Mouse (Mus musculus) layer of hippocampus, postnatal 14 days (tissue): Measurements from ENCODE around the gene Pex16. TPM values are rescaled to one million over a fixed set of nuclear protein-coding genes. Genes with fewer than 3 reads are reported as not detected.

Experiments
- DNase-seq, 2 experiments: peaks; one replicate each; pipeline ENCODE4 v3.0.0; 2021 to 2022; ENCODE audit warnings: low spot score in 2 of 2, mixed read lengths in 1 of 2
- total RNA-seq, 2 experiments: library from RNA; stranded (reverse); gene quantifications; 2 replicates each; pipeline ENCODE4 v1.2.3; 2021

The Pex16 gene
- total RNA-seq, 2 experiments from 2014 or later, result 32.4 to 37.7 TPM

DNA sequence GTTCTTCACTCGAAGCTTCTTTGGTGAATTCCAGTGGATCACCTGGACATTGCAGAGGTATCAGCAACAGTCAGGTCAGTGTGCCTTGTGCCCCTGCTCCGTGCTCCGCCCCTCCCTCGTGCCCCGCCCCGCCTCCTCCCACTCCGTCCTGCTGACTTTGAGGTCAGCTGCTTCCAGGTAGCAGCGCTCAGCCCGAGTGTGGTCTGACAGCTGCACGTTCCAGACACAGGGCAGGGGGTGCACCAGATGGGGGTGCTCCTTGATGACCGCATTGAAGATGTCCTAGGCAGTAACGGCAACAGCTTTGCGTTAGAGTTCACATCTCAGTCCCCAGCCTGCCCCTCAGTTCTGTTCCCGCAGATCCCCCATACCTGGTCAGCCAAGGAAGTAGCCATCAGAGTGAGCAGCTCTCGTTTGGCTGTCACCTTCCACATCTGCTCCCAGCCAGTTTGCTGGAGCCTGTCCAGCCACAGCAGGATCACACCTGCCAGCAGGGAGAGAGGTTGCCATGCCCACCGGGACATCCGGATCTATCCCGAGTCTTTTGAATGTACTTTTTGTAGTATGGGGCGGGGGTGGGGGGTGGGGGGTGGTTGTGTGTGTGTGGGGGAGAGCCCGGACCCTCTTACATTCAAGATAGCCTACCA, 7.0 kb upstream of the Pex16 start:
- no peak for DNase-seq

- no peak for DNase-seq
Observed at GRCm38 (mm10) chr2:92370375-92370774, 4.1 kb upstream of the Pex16 start.

DNA sequence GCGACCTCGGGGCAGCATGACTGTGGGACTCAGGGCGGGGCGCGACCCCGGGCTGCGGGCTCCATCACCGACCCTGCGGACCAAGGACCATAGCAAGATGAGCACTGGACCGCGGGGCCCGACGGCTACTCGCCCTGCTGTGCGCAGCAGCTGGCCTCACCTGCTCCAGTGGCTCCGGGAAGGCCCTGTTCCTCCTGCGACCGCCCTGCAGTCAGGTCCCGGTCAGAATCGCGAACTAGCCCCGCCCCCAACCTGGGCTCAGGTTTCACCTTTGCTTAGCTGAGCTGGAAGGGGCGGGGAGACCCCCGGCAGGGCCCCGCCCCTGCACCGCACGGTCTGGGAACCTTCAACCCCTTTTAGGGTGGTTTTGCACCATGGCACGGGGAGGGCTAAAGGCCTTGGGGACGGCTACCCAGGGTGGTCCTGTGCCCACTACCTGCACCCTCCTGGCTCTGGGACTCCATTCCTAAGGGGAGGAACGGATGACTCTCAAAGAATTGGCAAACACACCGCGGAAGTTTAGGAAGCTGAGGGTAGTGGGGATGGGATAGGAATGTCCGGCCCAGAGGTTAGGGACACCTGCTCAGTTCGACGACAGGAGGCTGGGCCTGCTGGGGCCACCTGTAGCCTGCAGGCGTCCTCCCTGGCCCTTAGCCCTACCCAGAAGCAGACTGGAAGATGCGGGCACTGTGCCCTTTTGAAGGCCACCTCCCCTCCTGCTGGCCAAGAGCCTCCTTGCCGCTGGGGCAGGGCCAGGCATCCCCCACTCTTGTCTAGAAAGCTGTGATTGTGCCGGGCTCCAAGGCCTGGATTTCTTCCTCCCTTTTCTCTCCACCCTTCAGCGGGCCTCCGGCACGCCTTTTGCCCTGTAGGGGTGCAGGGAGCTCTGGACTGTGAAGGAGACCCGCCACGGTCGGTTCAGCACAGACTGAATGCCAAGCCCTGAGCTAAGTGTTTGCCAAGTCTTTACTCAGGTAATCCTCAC, 3.4 kb upstream of the Pex16 start:
- DNase-seq, result no peak

GRCm38 (mm10) chr2:92371971-92372690, 2.3 kb upstream of the Pex16 start:
- no peak for DNase-seq

DNA sequence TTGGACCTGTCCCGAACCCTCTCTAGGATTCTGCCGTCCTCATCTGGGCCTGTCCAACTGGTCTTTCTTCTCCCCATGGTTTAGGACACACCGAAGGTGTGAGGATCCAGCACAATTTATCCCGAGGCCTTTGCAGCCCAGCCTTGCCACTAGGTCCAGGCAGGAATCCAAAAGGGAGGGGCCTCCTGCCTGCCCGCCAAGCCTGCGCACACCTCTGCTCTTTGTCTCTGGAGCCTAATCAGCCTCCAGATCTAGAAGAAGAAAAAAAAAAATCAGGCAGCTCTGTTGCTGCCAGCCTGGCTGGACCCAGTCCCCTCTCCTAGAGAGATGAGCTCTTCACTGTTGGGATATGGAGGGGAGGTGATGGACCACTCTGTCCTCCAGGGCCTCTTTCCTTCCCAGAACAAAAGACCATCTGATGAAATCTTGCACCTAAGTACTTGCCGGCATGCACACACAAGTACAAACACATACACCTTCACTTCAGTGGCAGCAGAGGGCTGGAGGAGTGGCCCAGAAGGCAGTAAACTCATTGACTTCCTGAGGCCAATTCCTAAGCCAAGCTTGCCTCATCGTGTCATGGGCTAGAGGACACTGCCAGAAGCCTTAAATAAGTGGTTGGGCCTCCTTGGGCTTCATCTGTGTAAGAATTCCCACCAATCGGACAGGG, 1.6 kb upstream of the Pex16 start:
- DNase-seq, result no peak

DNA sequence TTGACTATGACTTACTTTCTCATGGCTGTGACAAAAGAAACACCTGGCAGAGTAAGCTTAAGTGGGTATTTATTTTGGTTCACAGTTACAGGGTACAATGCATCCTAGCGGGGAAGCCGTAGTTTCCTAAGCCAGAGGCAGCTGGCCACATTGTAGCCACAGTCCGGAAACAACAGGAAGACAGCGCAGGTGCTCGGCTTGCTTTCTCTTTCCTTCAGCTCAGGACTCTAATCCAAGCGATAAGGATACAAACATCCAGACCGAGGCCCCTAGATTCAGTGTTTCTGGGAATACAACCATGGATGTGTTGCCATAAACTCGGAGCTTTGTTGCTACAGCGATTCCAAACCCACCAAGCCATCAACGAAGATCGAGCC, 1.1 kb upstream of the Pex16 start:
- no peak for DNase-seq

GRCm38 (mm10) chr2:92375099-92375623, 685 bp downstream of the Pex16 start:
- peak; percentile 92 to 98 for DNase-seq

GRCm38 (mm10) chr2:92375788-92376187, 1.3 kb downstream of the Pex16 start:
- DNase-seq, result no peak

DNA sequence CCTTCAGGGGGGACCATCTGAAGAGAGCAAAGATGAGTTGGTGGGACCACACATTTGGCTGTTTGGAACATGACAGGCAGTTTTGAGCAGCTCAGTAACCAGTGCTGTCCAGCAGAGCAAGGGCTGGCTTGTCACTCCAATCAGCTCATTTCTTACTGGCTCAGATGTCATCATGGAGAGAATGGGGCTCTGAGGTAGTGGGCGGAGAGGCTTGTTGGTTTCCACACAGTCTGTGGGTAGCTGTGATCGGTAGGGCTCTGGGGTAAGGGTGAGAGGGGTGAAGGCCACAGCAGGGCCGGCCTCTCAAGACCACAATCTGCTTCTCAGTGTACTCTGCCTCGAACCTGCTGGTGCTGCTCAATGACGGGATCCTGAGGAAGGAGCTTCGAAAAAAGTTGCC, 1.8 kb downstream of the Pex16 start:
- no peak for DNase-seq

GRCm38 (mm10) chr2:92377320-92377719, 2.8 kb downstream of the Pex16 start:
- no peak for DNase-seq

DNA sequence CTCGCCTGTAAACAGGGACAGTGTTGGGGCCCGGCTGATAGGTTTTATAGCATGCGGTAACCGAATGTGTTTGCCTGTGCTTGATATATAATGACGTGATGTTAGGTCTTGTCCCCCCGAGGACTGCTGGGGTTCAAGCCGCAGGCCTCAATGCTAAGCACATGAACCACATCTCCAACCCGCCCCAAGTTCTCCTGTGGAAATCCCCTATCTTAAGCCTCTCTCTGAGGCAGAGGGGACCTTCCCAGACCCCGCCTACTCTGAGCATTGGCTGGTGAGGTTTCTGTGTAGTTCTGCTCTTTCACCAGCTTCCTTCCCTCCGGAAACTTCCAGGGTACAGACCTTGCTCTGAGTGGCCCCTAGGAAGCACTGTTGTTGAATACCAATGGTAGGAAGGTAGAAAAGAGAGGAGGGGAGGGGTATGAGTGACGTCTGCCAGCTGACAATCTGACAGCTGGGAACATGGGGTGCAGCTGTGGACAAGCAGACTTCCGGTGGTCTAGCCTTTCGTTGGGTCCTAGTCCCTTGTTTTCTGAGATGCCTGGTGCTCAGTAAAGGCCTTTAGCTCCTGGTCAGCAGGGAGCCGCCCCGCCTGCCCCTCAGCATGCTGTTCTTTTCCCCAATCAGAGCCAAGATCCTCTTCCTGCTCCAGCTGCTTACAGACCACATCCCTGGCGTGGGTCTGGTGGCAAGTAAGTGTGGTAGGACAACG, 5.5 kb downstream of the Pex16 start:
- no peak for DNase-seq

- DNase-seq, result no peak
Observed at GRCm38 (mm10) chr2:92380495-92381050, 6.1 kb downstream of the Pex16 start.

- no peak for DNase-seq
Observed at GRCm38 (mm10) chr2:92381161-92381560, 6.7 kb downstream of the Pex16 start.

DNA sequence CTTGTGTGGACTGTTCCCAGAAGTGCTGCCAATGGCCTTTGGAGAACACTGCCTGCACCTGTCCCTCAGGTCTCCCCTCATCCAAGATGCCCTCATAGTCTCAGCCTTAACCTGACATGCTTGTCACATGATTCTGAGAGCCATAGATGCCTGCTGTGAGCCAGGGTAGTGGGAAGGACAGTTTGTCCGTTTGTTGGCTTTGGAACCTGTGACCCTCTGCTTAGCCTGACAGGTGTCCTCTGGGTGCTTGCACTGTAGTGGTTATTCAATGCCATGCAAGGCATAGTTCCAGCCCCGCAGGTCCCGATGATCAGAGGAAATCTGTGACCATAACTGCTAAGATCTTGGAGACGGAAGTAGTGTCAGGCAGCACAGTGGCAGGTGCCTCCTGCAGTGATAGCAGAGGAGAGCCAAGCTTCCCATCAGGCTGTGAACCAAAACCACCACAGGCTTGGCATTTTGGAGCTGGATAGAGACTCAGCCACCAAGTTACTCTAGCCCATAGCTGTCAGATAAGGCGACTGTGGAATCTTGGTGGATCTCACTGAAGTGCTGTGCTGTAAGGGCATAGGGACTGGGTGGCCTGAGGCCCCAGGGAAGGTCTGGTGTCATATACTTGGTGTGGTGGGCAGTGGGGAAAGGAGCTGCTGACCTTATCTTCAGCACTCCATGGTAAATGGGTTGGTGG, 7.6 kb downstream of the Pex16 start, which contains the start of gene 1700029I15Rik:
1700029I15Rik (plus strand) TSS at position 638 of the 688 bp plus-strand sequence.
- DNase-seq, result no peak

DNA sequence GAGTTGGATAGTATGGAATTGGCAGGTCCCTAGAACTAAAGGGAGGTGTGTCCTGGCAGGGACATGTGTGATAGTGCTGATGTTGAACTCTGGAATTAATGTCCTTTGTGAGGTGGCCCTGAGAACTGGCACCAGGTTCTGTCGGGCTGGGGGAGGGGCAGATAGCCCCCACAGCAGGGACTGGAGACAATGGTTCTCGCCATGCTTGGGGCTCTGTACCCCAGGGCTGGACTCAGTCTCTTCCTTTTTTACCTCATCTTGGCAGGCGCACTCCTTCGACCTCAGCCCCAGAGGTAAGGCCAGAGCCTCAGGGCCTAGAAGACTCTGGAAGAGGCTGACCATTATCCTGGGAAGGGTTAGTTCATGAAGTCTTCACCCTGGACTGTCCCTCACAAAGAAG, 8.3 kb downstream of the Pex16 start:
- DNase-seq, result no peak

DNA sequence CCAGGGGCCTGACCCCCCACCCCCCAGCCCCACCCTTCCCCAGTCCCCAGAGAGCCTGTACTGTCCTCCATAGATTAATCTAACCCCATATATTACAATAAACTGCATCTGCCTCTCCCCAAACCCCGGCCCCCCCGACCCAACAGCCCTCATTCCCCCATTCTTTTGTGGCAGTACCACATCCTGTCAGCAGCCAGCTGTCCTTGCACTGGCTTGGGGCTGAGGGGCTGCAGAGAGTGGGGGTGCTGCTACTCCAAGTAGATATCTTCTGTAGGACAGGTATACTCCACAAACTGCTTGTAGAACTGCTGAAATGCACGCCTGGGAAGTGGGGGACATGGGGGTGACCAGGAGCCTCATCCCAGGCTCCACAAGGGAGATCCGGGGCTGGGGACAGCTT, 9.6 kb downstream of the Pex16 start:
- DNase-seq, result no peak

DNA sequence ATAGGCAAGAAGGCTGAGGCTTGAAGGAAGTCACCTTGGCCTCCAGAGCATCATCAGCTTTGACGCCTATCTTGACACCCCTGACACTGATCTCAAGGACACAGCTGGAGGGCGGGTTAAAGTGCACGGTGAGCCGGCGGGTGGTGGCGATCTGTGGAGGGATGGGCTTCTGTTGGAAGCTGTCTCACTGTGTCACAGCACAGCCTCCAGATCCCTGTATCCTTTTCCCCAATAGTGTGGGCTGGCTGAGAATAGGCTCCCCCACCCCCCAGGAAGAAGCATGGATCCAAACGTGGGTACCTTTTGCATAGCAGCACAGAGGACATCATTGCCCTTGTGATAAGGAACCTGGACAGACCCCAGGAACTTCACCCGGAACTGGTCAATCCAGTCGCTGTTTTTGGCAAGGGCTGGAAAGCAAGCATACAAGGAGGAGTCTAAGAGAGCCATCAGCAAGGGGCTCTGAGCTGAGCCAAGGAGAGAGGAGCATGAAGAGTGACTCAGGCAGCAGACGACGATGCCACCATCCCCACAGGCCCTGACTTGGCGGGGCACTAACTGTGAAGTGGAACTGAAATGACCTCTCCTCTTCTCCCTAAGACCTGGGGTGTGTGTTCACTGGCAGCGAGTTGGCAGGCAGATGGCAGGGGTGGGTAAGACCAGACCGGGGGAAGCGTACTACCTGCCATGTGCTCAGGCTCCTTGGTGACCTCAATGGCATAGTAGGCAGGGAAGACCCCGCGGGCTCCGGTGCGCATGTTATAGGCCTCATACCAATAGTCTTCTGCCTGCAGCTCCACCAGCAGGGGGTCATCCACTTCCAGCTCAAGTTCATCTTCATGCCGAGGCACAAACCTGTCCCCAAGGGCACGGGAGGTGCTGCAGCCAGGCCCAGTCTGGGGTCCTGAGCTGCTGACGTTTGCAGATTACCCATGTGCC, 10.9 kb downstream of the Pex16 start:
- DNase-seq, result no peak
